Mouse (Mus musculus) embryonic fibroblast, embryonic 13.5 days (primary cell): ENCODE measurements around the gene Sbds. TPM values are rescaled to one million over a fixed set of nuclear protein-coding genes. Genes with fewer than 3 reads are reported as not detected.
A peak's percentile ranks its signal among the peaks of the same experiment; 100 is the strongest.

Experiments
- H3K27ac ChIP-seq: 2 replicates; pipeline ENCODE4 v1.5.1; 2012; ENCODE audit warnings: low read length, control low read depth, inconsistent platforms; ENCODE audit not compliant: insufficient read depth
- H3K4me1 ChIP-seq: 2 replicates; pipeline ENCODE4 v1.6.1; 2011; ENCODE audit warnings: low read length; ENCODE audit not compliant: control insufficient read depth, insufficient read depth
- H3K4me3 ChIP-seq: 2 replicates; pipeline ENCODE4 v1.5.1; 2011; ENCODE audit warnings: mild to moderate bottlenecking, control low read depth, low read length; ENCODE audit not compliant: insufficient read depth
- CTCF ChIP-seq: IDR thresholded peaks from 2 replicates; pipeline ENCODE4 v1.5.1; 2011; ENCODE audit warnings: mild to moderate bottlenecking, control low read depth, low read length, moderate library complexity, borderline replicate concordance; ENCODE audit not compliant: insufficient read depth
- POLR2A ChIP-seq: IDR thresholded peaks from 2 replicates; pipeline ENCODE4 v1.6.1; 2011; ENCODE audit warnings: low read depth, mild to moderate bottlenecking, control low read depth, low read length, moderate library complexity
- polyA plus RNA-seq: library from polyadenylated mRNA; stranded (reverse); fragments of >200 nt; gene quantifications from 2 replicates; pipeline ENCODE4 v1.2.4, GENCODE M21; 2011; ENCODE audit warnings: low read depth; ENCODE audit not compliant: missing spikeins, insufficient read length

Sbds gene
- polyA plus RNA-seq, 1 experiment: 56.5 TPM

GRCm38 (mm10) chr5:130288106-130288505 lies 32.8 kb upstream of the Sbds start:
- no peaks in the 10 kb centered on the region for H3K4me1 ChIP-seq
- H3K27ac ChIP-seq: no peak overlapping the region
- no peak overlapping the region for H3K4me3 ChIP-seq
- TF ChIP-seq CTCF (no peak), POLR2A (no peak)

- H3K27ac ChIP-seq: no peak overlapping the region
- no peak overlapping the region for H3K4me3 ChIP-seq
- no peaks in the 10 kb centered on the region for H3K4me1 ChIP-seq
- TF ChIP-seq CTCF: no peak
- no peak for TF ChIP-seq POLR2A
Measured at GRCm38 (mm10) chr5:130283079-130283732, 27.9 kb upstream of the Sbds start.

- H3K27ac ChIP-seq: no peak overlapping the region
- TF ChIP-seq CTCF (no peak), POLR2A (no peak)
- H3K4me1 ChIP-seq: no peaks in the 10 kb centered on the region
- no peak overlapping the region for H3K4me3 ChIP-seq
Measured at GRCm38 (mm10) chr5:130278011-130278472, 22.7 kb upstream of the Sbds start.

GRCm38 (mm10) chr5:130275509-130275908 lies 20.2 kb upstream of the Sbds start:
- Histone ChIP-seq H3K27ac (no peak overlapping the region), H3K4me3 (no peak overlapping the region), H3K4me1 (no peaks in the 10 kb centered on the region)
- TF ChIP-seq CTCF: no peak
- TF ChIP-seq POLR2A: no peak

GRCm38 (mm10) chr5:130273046-130273445 lies 17.7 kb upstream of the Sbds start:
- no peak for TF ChIP-seq POLR2A
- TF ChIP-seq CTCF: no peak
- H3K27ac ChIP-seq: no peak overlapping the region
- no peak overlapping the region for H3K4me3 ChIP-seq
- no peaks in the 10 kb centered on the region for H3K4me1 ChIP-seq

GRCm38 (mm10) chr5:130272344-130272743 lies 17.0 kb upstream of the Sbds start:
- no peak for TF ChIP-seq POLR2A
- no peak for TF ChIP-seq CTCF
- H3K4me3 ChIP-seq: no peak overlapping the region

GRCm38 (mm10) chr5:130268976-130269375 lies 13.6 kb upstream of the Sbds start:
- TF ChIP-seq POLR2A: no peak
- no peak for TF ChIP-seq CTCF
- no peaks in the 10 kb centered on the region for H3K4me1 ChIP-seq
- no peak overlapping the region for H3K27ac ChIP-seq
- no peak overlapping the region for H3K4me3 ChIP-seq

More at GRCm38 (mm10) chr5:130272344-130272743, 17.0 kb upstream of the Sbds start:
- Histone ChIP-seq H3K27ac (no peak overlapping the region), H3K4me1 (no peaks in the 10 kb centered on the region)

GRCm38 (mm10) chr5:130267316-130267715 lies 12.0 kb upstream of the Sbds start:
- TF ChIP-seq POLR2A (no peak), CTCF (peak; percentile 64; the same call in 1 of the 2 replicates)
- no peaks in the 10 kb centered on the region; the same call in 1 of the 2 replicates for H3K4me1 ChIP-seq
- H3K4me3 ChIP-seq: no peak overlapping the region
- no peak overlapping the region for H3K27ac ChIP-seq

- Histone ChIP-seq H3K4me3 (no peak overlapping the region), H3K4me1 (no peaks in the 10 kb centered on the region; the same call in 1 of the 2 replicates), H3K27ac (no peak overlapping the region)
- TF ChIP-seq POLR2A (no peak), CTCF (no peak)
Measured at GRCm38 (mm10) chr5:130266651-130267050, 11.3 kb upstream of the Sbds start.

- Histone ChIP-seq H3K27ac (no peak overlapping the region), H3K4me3 (no peak overlapping the region), H3K4me1 (no peaks in the 10 kb centered on the region; the same call in 1 of the 2 replicates)
- TF ChIP-seq CTCF (no peak), POLR2A (no peak)
Measured at GRCm38 (mm10) chr5:130264433-130265005, 9.2 kb upstream of the Sbds start.
